Mouse (Mus musculus): ENCODE data around the gene Otop2. TPM values are rescaled to one million over a fixed set of nuclear protein-coding genes. Genes with fewer than 3 reads are reported as not detected.

The Otop2 gene
- not detected for polyA plus RNA-seq (2014; fragmentation: Illumina TruSeq; extraction: RNeasy Lipid Tissue Mini Kit (QIAGEN cat#74804); ENCODE audit: low read depth, low replicate concordance)

DNA sequence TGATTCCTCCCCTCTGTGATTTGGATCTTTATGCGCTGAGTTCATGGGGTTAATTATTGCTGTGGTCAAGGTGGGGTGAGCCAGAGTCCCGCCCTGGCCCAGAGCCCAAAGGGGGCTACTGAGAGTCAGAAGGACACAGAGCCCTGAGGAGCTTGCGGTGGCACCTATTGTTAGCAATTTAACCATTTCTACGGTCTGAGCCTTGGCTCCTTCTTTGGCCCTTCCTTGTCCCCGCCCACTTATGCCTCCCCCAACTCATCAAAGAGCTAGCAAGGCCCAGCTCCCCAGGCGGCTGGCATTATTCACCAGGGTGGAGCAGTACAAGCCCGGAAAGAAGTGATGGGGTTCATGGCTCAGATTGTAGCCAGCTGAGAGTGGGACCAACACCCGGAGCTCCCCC is at the start of gene Otop2:
TSS of gene Otop2 (plus strand) at position 301 of the 400 bp plus-strand sequence.

DNA sequence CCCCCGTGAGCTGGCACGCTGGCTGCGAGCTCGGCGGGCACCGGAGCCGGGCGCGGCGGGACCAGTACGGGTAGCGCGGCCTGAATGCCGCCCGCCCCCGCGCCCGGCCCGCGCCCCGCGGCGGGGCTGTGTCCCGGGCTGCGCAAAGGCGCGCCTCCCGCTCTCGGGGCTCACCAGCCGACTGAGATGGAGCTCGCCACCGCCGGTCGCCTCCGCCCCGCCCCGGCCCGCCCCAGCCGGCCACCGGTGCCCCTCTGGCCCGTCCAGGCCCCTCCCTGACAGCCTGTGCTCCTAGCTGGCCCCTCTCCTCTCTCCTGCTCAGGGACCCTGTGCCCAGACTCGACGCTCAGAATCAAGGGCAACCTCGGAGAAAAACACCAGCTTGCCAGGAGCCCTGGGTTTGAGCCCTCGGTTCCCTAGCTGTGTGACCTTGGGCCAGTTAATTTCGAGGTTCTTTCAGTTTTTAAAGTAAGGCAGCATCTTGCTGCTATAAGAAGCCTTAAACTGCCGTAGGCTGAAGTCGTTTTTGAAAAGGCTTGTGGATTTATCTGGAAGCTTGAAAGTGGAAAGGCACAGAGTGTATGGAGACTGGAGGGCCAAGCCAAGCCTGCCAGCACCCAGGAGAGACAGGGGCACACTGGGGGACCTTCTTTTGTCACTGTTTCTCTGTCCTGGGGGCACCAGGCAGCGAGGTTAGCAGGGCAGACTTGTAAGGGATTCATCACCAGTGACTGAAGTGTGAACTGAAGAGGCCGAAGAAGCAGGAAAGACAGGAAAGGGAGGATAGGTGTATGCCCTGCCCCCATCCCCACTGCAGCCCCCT is 39.7 kb upstream of the Otop2 start, which contains the start of gene Grin2c:
TSS of gene Grin2c (minus strand) at position 183 of the 823 bp plus-strand sequence.

DNA sequence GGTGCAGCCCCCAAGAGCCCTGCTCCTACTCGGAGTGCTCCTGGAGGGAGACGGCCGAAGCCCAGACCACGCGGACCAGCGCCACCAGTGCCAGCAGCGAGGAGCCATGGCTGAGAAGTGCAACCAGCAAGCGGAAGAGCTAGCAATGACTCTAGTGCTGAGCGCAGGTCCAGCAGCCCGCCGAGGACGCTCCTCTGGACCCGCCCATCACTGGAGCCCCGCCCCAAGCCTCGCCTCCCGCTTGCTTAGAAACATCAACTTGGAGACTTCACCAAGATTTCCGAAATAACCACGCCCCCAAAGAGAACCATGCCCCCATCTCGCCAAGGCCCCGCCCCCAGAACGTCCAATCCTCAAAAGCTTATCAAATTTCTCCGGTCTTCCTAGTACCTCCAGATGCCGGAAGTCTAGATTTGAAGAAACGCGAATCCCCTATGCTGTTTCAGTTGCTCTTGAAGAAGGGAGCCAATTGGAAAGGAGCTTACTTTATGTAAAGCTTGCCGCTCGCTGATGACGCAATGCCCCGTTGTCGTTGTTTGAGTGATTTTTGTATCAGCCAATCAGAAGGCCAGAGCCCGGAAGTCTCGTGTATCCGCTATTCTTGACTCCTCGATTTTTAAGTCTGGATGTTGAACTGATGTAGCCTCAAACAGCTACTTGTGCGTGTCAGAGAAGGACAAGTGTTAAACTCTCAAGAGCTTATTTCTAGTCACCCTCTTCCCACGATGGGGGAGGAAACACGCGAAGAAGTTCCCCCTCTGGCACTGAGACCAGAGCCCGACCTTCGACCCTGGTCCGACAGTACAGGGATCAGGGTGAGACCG is 30.0 kb upstream of the Otop2 start, which contains the start of gene Fdxr:
TSS of gene Fdxr (minus strand) at position 271 of the 824 bp plus-strand sequence.

DNA sequence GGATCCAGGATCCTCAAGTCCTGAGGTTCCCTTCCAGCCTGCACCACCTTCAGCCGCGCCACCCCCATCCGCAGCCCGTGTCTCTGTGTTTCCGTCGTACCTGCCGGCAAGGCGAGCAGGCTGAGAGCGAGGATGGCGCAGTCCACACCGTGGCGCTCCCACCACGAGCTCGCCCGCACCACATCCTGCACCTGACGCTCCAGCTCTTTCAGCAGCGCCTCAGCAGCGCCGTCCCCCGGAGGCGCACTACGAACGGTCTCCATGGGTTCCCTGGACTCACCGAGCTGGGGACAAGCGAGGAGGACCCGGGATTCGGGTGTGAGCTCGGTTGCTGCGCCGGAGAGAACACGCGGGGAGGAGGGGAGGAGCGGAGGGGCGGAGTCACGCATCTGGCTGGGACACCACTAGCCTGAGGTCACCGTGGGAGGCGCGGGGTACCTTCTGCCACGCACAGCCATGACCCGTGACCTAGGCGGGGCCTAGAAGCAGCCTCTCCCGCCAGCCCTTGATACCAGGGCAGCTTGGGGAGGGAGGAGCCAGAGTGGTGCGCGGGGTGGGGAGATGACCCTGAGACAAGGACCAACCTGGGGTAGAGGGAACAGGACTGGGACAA is 9.6 kb upstream of the Otop2 start, which contains the start of gene Fads6:
TSS of gene Fads6 (minus strand) at position 450 of the 613 bp plus-strand sequence.

DNA sequence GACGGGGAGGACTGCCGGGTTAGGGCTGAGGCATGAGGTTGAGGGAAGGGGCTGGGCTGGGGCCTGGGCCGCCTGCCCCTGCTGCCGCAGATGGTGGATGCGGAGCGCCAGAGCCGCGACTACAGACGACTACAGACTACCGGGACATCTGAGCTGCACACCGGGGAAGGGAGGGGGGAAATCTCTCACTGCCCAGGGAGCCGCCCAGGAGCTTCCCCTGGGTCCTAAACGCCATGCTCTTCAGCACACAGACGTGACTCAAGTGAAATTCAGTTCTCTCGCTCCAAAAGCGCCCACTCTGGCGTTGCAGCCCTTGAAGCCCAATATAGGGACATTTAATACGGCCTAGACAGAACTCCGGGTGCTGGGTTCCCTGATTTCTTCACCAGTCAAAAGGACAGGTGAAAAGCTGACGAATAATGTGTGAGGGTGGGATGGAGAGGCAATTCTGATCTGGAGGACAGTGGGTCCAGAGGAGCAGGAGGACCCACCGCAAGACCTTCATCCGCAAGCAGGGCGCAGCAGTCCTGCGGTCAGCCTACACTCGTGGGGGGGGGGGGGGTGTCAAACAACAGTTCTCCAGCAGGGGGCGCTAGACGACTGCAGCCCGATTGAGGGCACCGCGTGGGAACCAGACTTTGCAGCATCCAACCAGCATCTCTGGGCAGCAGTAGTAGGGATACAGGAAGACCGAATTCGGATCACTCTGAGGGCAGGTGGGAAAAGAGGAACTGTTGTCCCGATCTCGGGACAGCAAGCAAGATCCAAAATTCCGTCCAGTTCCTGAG is 15.1 kb downstream of the Otop2 start, which contains the start of gene Ush1g:
TSS of gene Ush1g (minus strand) at position 136 of the 788 bp plus-strand sequence.

DNA sequence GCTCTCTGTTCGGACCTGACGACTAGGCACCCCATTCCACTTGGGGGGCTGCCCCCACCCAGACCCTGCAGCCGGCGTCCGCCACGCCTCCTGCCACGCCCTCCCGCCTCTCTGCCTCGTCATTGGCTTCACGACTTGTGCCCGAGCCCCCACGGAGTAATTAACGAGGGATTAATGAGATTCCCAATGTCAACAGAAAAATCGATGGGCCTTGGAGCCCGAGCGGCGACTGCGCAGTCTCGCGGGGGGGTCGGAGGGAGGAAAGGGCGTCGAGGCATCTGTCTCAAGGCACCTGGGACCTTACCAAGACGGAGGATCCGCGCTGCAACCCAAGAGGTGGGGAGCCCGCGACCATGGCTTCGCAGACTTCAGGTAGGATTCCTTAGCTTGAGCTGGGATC is 27.6 kb downstream of the Otop2 start, which contains the start of gene Otop3:
TSS of gene Otop3 (plus strand) at position 201 of the 400 bp plus-strand sequence.

DNA sequence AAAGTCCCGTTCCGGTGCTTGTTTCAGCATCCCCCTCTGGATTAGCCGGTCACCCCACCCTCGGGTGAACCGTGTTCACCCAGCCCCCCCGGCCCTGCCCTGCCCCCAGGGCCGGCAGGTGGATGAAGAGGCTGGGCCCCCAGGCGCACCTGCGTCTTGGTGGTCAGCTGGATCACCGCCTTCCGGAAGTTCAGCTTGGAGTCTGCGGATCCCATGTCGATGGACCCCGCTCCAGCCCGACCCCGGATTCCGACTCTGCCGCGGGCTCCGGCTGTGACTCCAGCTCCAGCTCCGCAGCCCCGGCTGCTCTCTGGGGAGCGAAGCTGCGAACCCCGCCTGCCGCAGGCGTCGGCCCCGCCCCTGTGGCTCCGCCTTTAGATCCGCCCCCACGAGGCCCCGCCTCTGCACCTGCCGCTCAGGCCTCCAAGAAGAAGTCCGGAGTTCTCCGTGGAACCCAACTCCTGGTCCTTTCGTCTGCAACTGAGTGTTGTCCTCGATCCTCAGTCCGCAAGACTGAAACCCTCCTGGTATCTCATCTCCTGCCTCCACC is 60.5 kb downstream of the Otop2 start, which contains the start of gene Hid1:
TSS of gene Hid1 (minus strand) at position 362 of the 550 bp plus-strand sequence.

Other genes with a start within 250 kb of the Otop2 start
- gene Cd300e, start 245.0 kb upstream of the Otop2 start, polyA plus RNA-seq (2014; fragmentation: Illumina TruSeq; extraction: RNeasy Lipid Tissue Mini Kit (QIAGEN cat#74804); ENCODE audit: low read depth, low replicate concordance), result not detected
- gene Rab37, start 215.7 kb upstream of the Otop2 start, polyA plus RNA-seq (2014; fragmentation: Illumina TruSeq; extraction: RNeasy Lipid Tissue Mini Kit (QIAGEN cat#74804); ENCODE audit: low read depth, low replicate concordance), result not detected
- gene Cd300lf, start 173.2 kb upstream of the Otop2 start, polyA plus RNA-seq (2014; fragmentation: Illumina TruSeq; extraction: RNeasy Lipid Tissue Mini Kit (QIAGEN cat#74804); ENCODE audit: low read depth, low replicate concordance), result not detected
- 36.7 TPM for gene Slc9a3r1, start 143.8 kb upstream of the Otop2 start, polyA plus RNA-seq (2014; fragmentation: Illumina TruSeq; extraction: RNeasy Lipid Tissue Mini Kit (QIAGEN cat#74804); ENCODE audit: low read depth, low replicate concordance)
- gene Tmem104, start 119.7 kb upstream of the Otop2 start, polyA plus RNA-seq (2014; fragmentation: Illumina TruSeq; extraction: RNeasy Lipid Tissue Mini Kit (QIAGEN cat#74804); ENCODE audit: low read depth, low replicate concordance), result 0.57 TPM
- gene Nat9, start 119.3 kb upstream of the Otop2 start, polyA plus RNA-seq (2014; fragmentation: Illumina TruSeq; extraction: RNeasy Lipid Tissue Mini Kit (QIAGEN cat#74804); ENCODE audit: low read depth, low replicate concordance), result 1.6 TPM
- not detected for gene Grin2c, start 39.9 kb upstream of the Otop2 start, polyA plus RNA-seq (2014; fragmentation: Illumina TruSeq; extraction: RNeasy Lipid Tissue Mini Kit (QIAGEN cat#74804); ENCODE audit: low read depth, low replicate concordance)
- 2.1 TPM for gene Fdxr, start 30.1 kb upstream of the Otop2 start, polyA plus RNA-seq (2014; fragmentation: Illumina TruSeq; extraction: RNeasy Lipid Tissue Mini Kit (QIAGEN cat#74804); ENCODE audit: low read depth, low replicate concordance)
- gene Fads6, start 9.5 kb upstream of the Otop2 start, polyA plus RNA-seq (2014; fragmentation: Illumina TruSeq; extraction: RNeasy Lipid Tissue Mini Kit (QIAGEN cat#74804); ENCODE audit: low read depth, low replicate concordance), result 9.9 TPM
- not detected for gene Ush1g, start 14.9 kb downstream of the Otop2 start, polyA plus RNA-seq (2014; fragmentation: Illumina TruSeq; extraction: RNeasy Lipid Tissue Mini Kit (QIAGEN cat#74804); ENCODE audit: low read depth, low replicate concordance)
- not detected for gene Otop3, start 27.6 kb downstream of the Otop2 start, polyA plus RNA-seq (2014; fragmentation: Illumina TruSeq; extraction: RNeasy Lipid Tissue Mini Kit (QIAGEN cat#74804); ENCODE audit: low read depth, low replicate concordance)
- not detected for gene Hid1, start 60.6 kb downstream of the Otop2 start, polyA plus RNA-seq (2014; fragmentation: Illumina TruSeq; extraction: RNeasy Lipid Tissue Mini Kit (QIAGEN cat#74804); ENCODE audit: low read depth, low replicate concordance)
- 0.12 TPM for gene Cdr2l, start 74.8 kb downstream of the Otop2 start, polyA plus RNA-seq (2014; fragmentation: Illumina TruSeq; extraction: RNeasy Lipid Tissue Mini Kit (QIAGEN cat#74804); ENCODE audit: low read depth, low replicate concordance)
- gene Mrpl58, start 96.6 kb downstream of the Otop2 start, polyA plus RNA-seq (2014; fragmentation: Illumina TruSeq; extraction: RNeasy Lipid Tissue Mini Kit (QIAGEN cat#74804); ENCODE audit: low read depth, low replicate concordance), result 21.0 TPM
- gene Atp5h, start 112.8 kb downstream of the Otop2 start, polyA plus RNA-seq (2014; fragmentation: Illumina TruSeq; extraction: RNeasy Lipid Tissue Mini Kit (QIAGEN cat#74804); ENCODE audit: low read depth, low replicate concordance), result 905 TPM
- gene Kctd2, start 113.0 kb downstream of the Otop2 start, polyA plus RNA-seq (2014; fragmentation: Illumina TruSeq; extraction: RNeasy Lipid Tissue Mini Kit (QIAGEN cat#74804); ENCODE audit: low read depth, low replicate concordance), result 19.2 TPM
- not detected for gene Trim80, start 133.4 kb downstream of the Otop2 start, polyA plus RNA-seq (2014; fragmentation: Illumina TruSeq; extraction: RNeasy Lipid Tissue Mini Kit (QIAGEN cat#74804); ENCODE audit: low read depth, low replicate concordance)
- 15.7 TPM for gene Slc16a5, start 155.3 kb downstream of the Otop2 start, polyA plus RNA-seq (2014; fragmentation: Illumina TruSeq; extraction: RNeasy Lipid Tissue Mini Kit (QIAGEN cat#74804); ENCODE audit: low read depth, low replicate concordance)
- 0.40 TPM for gene Armc7, start 168.5 kb downstream of the Otop2 start, polyA plus RNA-seq (2014; fragmentation: Illumina TruSeq; extraction: RNeasy Lipid Tissue Mini Kit (QIAGEN cat#74804); ENCODE audit: low read depth, low replicate concordance)
- gene Nt5c, start 184.7 kb downstream of the Otop2 start, polyA plus RNA-seq (2014; fragmentation: Illumina TruSeq; extraction: RNeasy Lipid Tissue Mini Kit (QIAGEN cat#74804); ENCODE audit: low read depth, low replicate concordance), result 1.6 TPM
- gene Jpt1, start 207.2 kb downstream of the Otop2 start, polyA plus RNA-seq (2014; fragmentation: Illumina TruSeq; extraction: RNeasy Lipid Tissue Mini Kit (QIAGEN cat#74804); ENCODE audit: low read depth, low replicate concordance), result 5.1 TPM
- 1,030 TPM for gene Sumo2, start 229.1 kb downstream of the Otop2 start, polyA plus RNA-seq (2014; fragmentation: Illumina TruSeq; extraction: RNeasy Lipid Tissue Mini Kit (QIAGEN cat#74804); ENCODE audit: low read depth, low replicate concordance)

Data from kidney, adult 10 weeks (tissue).